Mouse (Mus musculus): ENCODE results near the gene Hist1h2bh. TPM values are rescaled to one million over a fixed set of nuclear protein-coding genes. Genes with fewer than 3 reads are reported as not detected.

Gene Hist1h2bh
- polyA plus RNA-seq, 1 experiment from 2014 or later: 1.4 TPM

Small RNA genes lying within 50 kb of the gene (microRNA-seq; reads per million reads assigned to microRNA genes)
- not detected for gene Gm44297
- gene Gm44359: not detected
- not detected for gene Gm44394
- 3.0 reads per million, percentile 12 among the genes with 10 or more reads in this experiment for gene n-TStga1

Other genes starting within 250 kb of the Hist1h2bh start
- 51.9 and 53.3 TPM in 2 replicates for gene Zfp322a, start 174.2 kb downstream of the Hist1h2bh start, polyA plus RNA-seq (2015; fragmentation: Nextera tagmentation; extraction: Ambion mirVana)
- 13.6 and 14.2 TPM in 2 replicates for gene Abt1, start 119.5 kb downstream of the Hist1h2bh start, polyA plus RNA-seq (2015; fragmentation: Nextera tagmentation; extraction: Ambion mirVana)
- gene Btn1a1, start 77.5 kb downstream of the Hist1h2bh start, polyA plus RNA-seq (2015; fragmentation: Nextera tagmentation; extraction: Ambion mirVana): 0.14 and 0.26 TPM in 2 replicates
- 0.16 and 0.21 TPM in 2 replicates for gene Btn2a2, start 54.5 kb downstream of the Hist1h2bh start, polyA plus RNA-seq (2015; fragmentation: Nextera tagmentation; extraction: Ambion mirVana)
- 6.9 and 8.1 TPM in 2 replicates for gene Hist1h4h, start 12.3 kb downstream of the Hist1h2bh start, polyA plus RNA-seq (2015; fragmentation: Nextera tagmentation; extraction: Ambion mirVana)
- 6.2 and 8.4 TPM in 2 replicates for gene Hist1h2af, start 9.5 kb downstream of the Hist1h2bh start, polyA plus RNA-seq (2015; fragmentation: Nextera tagmentation; extraction: Ambion mirVana)
- gene Hist1h3g, start 8.0 kb downstream of the Hist1h2bh start, polyA plus RNA-seq (2015; fragmentation: Nextera tagmentation; extraction: Ambion mirVana): 9.5 and 10.8 TPM in 2 replicates
- gene Hist1h3f, start 660 bp upstream of the Hist1h2bh start, polyA plus RNA-seq (2015; fragmentation: Nextera tagmentation; extraction: Ambion mirVana): 0.75 and 1.5 TPM in 2 replicates
- gene Hist1h4f, start 8.3 kb upstream of the Hist1h2bh start, polyA plus RNA-seq (2015; fragmentation: Nextera tagmentation; extraction: Ambion mirVana): 1.7 and 2.1 TPM in 2 replicates
- gene Hist1h1d, start 9.9 kb upstream of the Hist1h2bh start, polyA plus RNA-seq (2015; fragmentation: Nextera tagmentation; extraction: Ambion mirVana): 0.78 and 0.86 TPM in 2 replicates
- gene Hist1h3e, start 19.0 kb upstream of the Hist1h2bh start, polyA plus RNA-seq (2015; fragmentation: Nextera tagmentation; extraction: Ambion mirVana): 7.1 and 7.9 TPM in 2 replicates
- gene Hist1h2ae, start 27.8 kb upstream of the Hist1h2bh start, polyA plus RNA-seq (2015; fragmentation: Nextera tagmentation; extraction: Ambion mirVana): 143 and 164 TPM in 2 replicates
- 14.5 and 17.7 TPM in 2 replicates for gene Hist1h2bg, start 28.0 kb upstream of the Hist1h2bh start, polyA plus RNA-seq (2015; fragmentation: Nextera tagmentation; extraction: Ambion mirVana)
- 10.1 and 10.2 TPM in 2 replicates for gene Hist1h2bf, start 30.8 kb upstream of the Hist1h2bh start, polyA plus RNA-seq (2015; fragmentation: Nextera tagmentation; extraction: Ambion mirVana)
- 3.1 and 4.6 TPM in 2 replicates for gene Hist1h2ad, start 31.0 kb upstream of the Hist1h2bh start, polyA plus RNA-seq (2015; fragmentation: Nextera tagmentation; extraction: Ambion mirVana)
- gene Hist1h3d, start 32.4 kb upstream of the Hist1h2bh start, polyA plus RNA-seq (2015; fragmentation: Nextera tagmentation; extraction: Ambion mirVana): 9.4 and 10.2 TPM in 2 replicates
- gene Hist1h4d, start 38.2 kb upstream of the Hist1h2bh start, polyA plus RNA-seq (2015; fragmentation: Nextera tagmentation; extraction: Ambion mirVana): 160 and 177 TPM in 2 replicates
- gene Hist1h2be, start 77.7 kb upstream of the Hist1h2bh start, polyA plus RNA-seq (2015; fragmentation: Nextera tagmentation; extraction: Ambion mirVana): 2.5 and 3.6 TPM in 2 replicates
- 28.3 and 28.5 TPM in 2 replicates for gene Hist1h1e, start 79.2 kb upstream of the Hist1h2bh start, polyA plus RNA-seq (2015; fragmentation: Nextera tagmentation; extraction: Ambion mirVana)
- gene Hist1h2ac, start 140.6 kb upstream of the Hist1h2bh start, polyA plus RNA-seq (2015; fragmentation: Nextera tagmentation; extraction: Ambion mirVana): 1.6 and 1.8 TPM in 2 replicates
- 60.8 and 63.6 TPM in 2 replicates for gene Hist1h2bc, start 140.8 kb upstream of the Hist1h2bh start, polyA plus RNA-seq (2015; fragmentation: Nextera tagmentation; extraction: Ambion mirVana)
- 0.22 and 0.35 TPM in 2 replicates for gene Hist1h1t, start 152.4 kb upstream of the Hist1h2bh start, polyA plus RNA-seq (2015; fragmentation: Nextera tagmentation; extraction: Ambion mirVana)
- gene Hist1h4c, start 155.1 kb upstream of the Hist1h2bh start, polyA plus RNA-seq (2015; fragmentation: Nextera tagmentation; extraction: Ambion mirVana): 8.2 and 9.4 TPM in 2 replicates
- 8.6 and 10.8 TPM in 2 replicates for gene Hfe, start 167.5 kb upstream of the Hist1h2bh start, polyA plus RNA-seq (2015; fragmentation: Nextera tagmentation; extraction: Ambion mirVana)
- gene Hist1h1c, start 195.4 kb upstream of the Hist1h2bh start, polyA plus RNA-seq (2015; fragmentation: Nextera tagmentation; extraction: Ambion mirVana): 36.2 and 37.0 TPM in 2 replicates
- 12.0 and 13.7 TPM in 2 replicates for gene Hist1h3c, start 202.2 kb upstream of the Hist1h2bh start, polyA plus RNA-seq (2015; fragmentation: Nextera tagmentation; extraction: Ambion mirVana)
- gene Hist1h2bb, start 203.3 kb upstream of the Hist1h2bh start, polyA plus RNA-seq (2015; fragmentation: Nextera tagmentation; extraction: Ambion mirVana): 3.2 and 4.1 TPM in 2 replicates
- 74.3 and 83.5 TPM in 2 replicates for gene Hist1h2ab, start 207.7 kb upstream of the Hist1h2bh start, polyA plus RNA-seq (2015; fragmentation: Nextera tagmentation; extraction: Ambion mirVana)
- gene Hist1h3b, start 208.9 kb upstream of the Hist1h2bh start, polyA plus RNA-seq (2015; fragmentation: Nextera tagmentation; extraction: Ambion mirVana): 12.0 and 18.6 TPM in 2 replicates
- 5.8 and 7.5 TPM in 2 replicates for gene Hist1h4b, start 213.6 kb upstream of the Hist1h2bh start, polyA plus RNA-seq (2015; fragmentation: Nextera tagmentation; extraction: Ambion mirVana)
- 0.69 TPM in 1 of 2 replicates, not detected in the other for gene Hist1h4a, start 217.8 kb upstream of the Hist1h2bh start, polyA plus RNA-seq (2015; fragmentation: Nextera tagmentation; extraction: Ambion mirVana)
- 8.3 and 8.5 TPM in 2 replicates for gene Hist1h3a, start 219.0 kb upstream of the Hist1h2bh start, polyA plus RNA-seq (2015; fragmentation: Nextera tagmentation; extraction: Ambion mirVana)
- gene Hist1h1a, start 220.3 kb upstream of the Hist1h2bh start, polyA plus RNA-seq (2015; fragmentation: Nextera tagmentation; extraction: Ambion mirVana): 3.3 and 3.9 TPM in 2 replicates
- not detected in 2 replicates for gene Trim38, start 226.5 kb upstream of the Hist1h2bh start, polyA plus RNA-seq (2015; fragmentation: Nextera tagmentation; extraction: Ambion mirVana)

Measured in lung, embryonic 15.5 days (tissue).